Mouse (Mus musculus) granulocyte monocyte progenitor cell, adult 5-6 weeks (primary cell): ENCODE measurements around the gene Gm49027. TPM values are rescaled to one million over a fixed set of nuclear protein-coding genes. Genes with fewer than 3 reads are reported as not detected.
A peak's percentile ranks its signal among the peaks of the same experiment; 100 is the strongest.

ENCODE experiments used
- ATAC-seq: replicated peaks from 2 replicates; pipeline ENCODE4 v1.8.0; 2016; ENCODE audit warnings: mild to moderate bottlenecking, moderate TSS enrichment, inconsistent platforms; ENCODE audit not compliant: poor library complexity, severe bottlenecking
- total RNA-seq, 2 experiments: library from RNA; stranded (forward) in 1 of 2; stranded (reverse) in 1 of 2; fragments of 200-712, 200-1000 nt in 1 of 2; fragments of >200 nt in 1 of 2; fragmentation: Nextera tagmentation in 1 of 2; gene quantifications; 2 replicates each; pipeline ENCODE4 v1.2.3; 2014 to 2017

Gm49027 gene
- total RNA-seq, 2 experiments from 2014 or later = not detected

DNA sequence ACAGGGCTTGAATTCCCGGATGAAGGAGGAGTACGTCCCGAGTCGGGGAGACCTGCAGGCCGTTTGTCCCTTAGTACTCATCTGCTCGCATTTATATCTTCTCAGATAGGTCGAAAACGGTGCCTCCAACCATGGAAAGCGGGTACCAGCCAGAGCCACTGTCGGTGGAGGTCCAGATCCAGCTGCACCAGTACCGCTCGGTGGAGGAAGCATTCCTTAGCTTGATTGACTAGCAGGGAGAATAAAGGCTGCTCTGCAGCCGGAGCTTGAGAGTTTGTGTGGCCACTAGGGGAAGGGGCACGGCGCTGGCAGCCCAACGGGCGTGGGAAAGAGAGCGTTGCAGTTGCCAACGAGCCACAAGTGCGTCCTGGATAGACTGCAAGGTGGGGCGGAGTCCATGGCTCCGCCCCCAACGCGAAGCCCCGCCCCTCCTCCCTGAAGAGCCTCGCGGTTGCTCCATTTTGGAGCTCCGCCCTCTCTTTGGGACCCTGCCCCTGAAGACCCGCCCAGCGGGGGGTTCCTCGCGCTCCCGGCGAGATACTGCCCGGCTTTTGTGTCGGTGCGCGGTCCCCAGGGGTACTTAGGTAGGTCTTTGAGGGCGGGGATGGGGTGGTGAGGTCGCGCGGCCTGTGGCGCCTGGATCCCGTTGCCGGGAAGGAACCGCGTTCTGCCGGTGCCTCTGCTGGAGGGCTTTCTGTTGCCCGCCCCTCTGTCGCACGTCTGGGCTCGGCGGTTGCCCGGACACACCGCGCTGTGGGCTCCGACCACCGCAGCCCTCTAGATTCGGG, 17.2 kb downstream of the Gm49027 start:
- peak; percentile 91 for ATAC-seq

DNA sequence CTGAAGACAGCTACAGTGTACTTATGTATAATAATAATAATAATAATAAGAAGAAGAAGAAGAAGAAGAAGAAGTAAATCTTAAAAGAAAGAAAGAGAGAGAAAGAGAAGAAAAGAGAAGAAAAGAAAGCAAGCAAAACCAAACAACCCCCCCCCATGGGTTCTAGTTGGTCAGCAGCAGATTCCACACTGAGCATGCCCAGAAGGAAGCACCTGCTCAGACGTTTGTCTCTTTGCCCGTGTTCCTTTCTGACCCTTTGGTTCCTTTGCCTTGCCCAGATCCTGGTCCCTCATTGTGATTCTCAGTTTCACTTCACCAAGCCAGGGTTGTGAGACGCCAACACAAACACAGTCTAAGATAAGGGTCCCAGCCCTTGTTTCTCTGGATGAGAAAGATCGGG, 23.3 kb downstream of the Gm49027 start:
- no peak for ATAC-seq

DNA sequence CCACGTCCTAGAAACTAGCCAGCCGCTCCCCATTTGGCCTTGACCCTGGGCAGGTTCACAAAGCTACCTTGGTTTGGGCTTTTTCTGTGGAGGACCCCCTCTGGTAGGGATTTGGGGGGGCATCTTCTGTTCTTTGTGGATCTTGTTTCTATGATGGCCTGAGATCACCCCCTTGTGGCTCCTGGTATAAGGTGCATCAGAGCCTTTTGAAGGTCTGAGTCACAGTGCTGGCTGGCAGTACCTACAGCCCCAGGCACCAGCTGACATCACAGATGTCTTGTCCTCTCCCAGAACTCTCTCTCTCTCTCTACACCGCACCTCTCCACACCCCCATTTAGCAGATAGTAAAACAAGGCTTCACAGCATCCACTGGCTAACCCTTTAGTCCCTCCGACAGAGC, 25.6 kb downstream of the Gm49027 start:
- peak; percentile 37 for ATAC-seq

- no peak for ATAC-seq
Measured at GRCm38 (mm10) chr5:123489935-123490334, 35.4 kb downstream of the Gm49027 start.

GRCm38 (mm10) chr5:123489112-123489785, 36.0 kb downstream of the Gm49027 start, which contains the start of the genes Lrrc43 and Il31:
Lrrc43 (plus strand) TSS chr5:123489305.
Il31 (minus strand) TSS chr5:123489489.
- peak; percentile 51 for ATAC-seq

DNA sequence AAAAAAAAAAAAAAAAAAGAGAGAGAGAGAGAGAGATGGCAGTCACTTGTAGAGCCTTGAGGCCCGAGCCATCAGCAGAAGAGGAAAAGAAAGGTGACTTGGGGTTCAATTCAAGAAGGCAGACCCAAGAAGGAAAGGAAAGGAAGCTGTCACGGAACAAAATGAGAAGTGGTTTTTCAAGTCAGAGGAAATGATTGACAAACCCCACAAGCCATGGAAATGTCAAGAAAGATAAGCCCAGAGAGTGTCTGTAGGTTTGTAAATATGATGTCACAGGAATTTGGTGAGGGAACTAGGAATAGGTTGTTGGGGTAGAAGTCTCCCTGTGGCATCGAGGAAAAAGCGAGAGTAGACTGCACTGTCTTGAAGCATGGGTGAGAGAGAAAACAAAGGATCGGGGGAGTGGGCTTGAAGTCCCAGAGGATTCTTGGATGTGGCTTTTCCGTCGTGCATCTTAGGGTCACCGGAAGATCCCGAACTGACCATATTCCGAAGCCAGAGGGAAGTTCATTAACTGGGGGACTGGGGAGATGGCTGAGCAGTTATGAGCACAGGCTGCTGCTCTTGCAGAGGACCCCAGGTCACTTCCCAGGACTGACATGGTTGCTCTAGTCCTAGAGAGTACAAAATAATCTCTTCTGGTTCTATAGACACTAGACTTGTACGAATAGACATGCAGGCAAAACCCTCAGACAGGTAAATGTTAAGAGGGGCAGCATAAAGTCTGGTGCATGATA, 37.5 kb downstream of the Gm49027 start:
- ATAC-seq = peak; percentile 61

- ATAC-seq = no peak
Measured at GRCm38 (mm10) chr5:123473817-123474216, 51.5 kb downstream of the Gm49027 start.

DNA sequence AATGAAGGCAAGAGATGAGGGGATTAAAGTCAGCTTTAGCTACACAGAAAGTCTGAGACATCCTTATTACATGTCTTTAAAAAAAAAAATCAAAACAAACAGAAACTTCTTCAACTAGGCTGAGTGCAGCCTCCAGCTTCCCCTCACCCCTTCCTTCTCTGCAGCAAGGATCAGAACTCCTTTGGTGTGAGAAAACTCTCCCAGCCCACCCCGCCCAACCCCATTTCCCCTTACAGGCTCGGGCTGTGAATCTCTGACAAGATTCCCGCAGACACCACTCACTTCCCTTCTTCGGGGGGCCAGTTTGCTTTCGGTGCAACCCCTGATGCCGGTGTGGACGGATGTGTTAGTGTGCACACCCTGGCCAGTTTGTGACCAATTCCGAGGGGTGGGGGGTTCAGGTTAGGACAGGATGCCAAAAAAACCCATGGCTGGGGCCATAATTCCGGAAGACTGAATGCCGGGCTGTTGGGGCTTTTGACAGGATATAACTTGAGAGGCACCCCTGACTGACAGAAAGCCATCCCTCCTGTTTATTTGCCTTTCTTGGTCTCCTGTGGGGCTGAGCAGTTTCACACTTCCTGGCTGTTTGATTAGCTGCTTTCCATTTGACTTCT, 54.4 kb downstream of the Gm49027 start:
- ATAC-seq = peak; percentile 95

- no peak for ATAC-seq
Measured at GRCm38 (mm10) chr5:123464638-123465037, 60.6 kb downstream of the Gm49027 start.

Other genes with a start within 250 kb of the Gm49027 start
- 27.5 and 29.4 TPM in 2 replicates for gene Bcl7a, start 181.7 kb downstream of the Gm49027 start, total RNA-seq (2014; fragmentation: Nextera tagmentation)
- 11.0 and 17.4 TPM in 2 replicates for gene Bcl7a, start 181.7 kb downstream of the Gm49027 start, total RNA-seq (2017)
- 46.9 and 52.3 TPM in 2 replicates for gene Mlxip, start 130.7 kb downstream of the Gm49027 start, total RNA-seq (2014; fragmentation: Nextera tagmentation)
- gene Mlxip, start 130.7 kb downstream of the Gm49027 start, total RNA-seq (2017) = 11.1 and 11.9 TPM in 2 replicates
- not detected in 2 replicates for gene Lrrc43, start 36.2 kb downstream of the Gm49027 start, total RNA-seq (2014; fragmentation: Nextera tagmentation)
- gene Lrrc43, start 36.2 kb downstream of the Gm49027 start, total RNA-seq (2017) = not detected in 2 replicates
- gene Il31, start 36.0 kb downstream of the Gm49027 start, total RNA-seq (2014; fragmentation: Nextera tagmentation) = not detected in 2 replicates
- gene Il31, start 36.0 kb downstream of the Gm49027 start, total RNA-seq (2017) = not detected in 2 replicates
- gene B3gnt4, start 15.0 kb downstream of the Gm49027 start, total RNA-seq (2014; fragmentation: Nextera tagmentation) = not detected in 2 replicates
- not detected in 2 replicates for gene B3gnt4, start 15.0 kb downstream of the Gm49027 start, total RNA-seq (2017)
- 29.0 and 61.6 TPM in 2 replicates for gene Diablo, start 1.3 kb downstream of the Gm49027 start, total RNA-seq (2014; fragmentation: Nextera tagmentation)
- gene Diablo, start 1.3 kb downstream of the Gm49027 start, total RNA-seq (2017) = 54.6 and 62.5 TPM in 2 replicates
- gene Vps33a, start 47.5 kb upstream of the Gm49027 start, total RNA-seq (2014; fragmentation: Nextera tagmentation) = 23.1 and 39.0 TPM in 2 replicates
- 21.7 and 23.9 TPM in 2 replicates for gene Vps33a, start 47.5 kb upstream of the Gm49027 start, total RNA-seq (2017)
- 41.7 and 56.0 TPM in 2 replicates for gene Clip1, start 159.1 kb upstream of the Gm49027 start, total RNA-seq (2014; fragmentation: Nextera tagmentation)
- 63.4 and 65.9 TPM in 2 replicates for gene Clip1, start 159.1 kb upstream of the Gm49027 start, total RNA-seq (2017)
- 53.7 and 66.1 TPM in 2 replicates for gene Zcchc8, start 195.6 kb upstream of the Gm49027 start, total RNA-seq (2014; fragmentation: Nextera tagmentation)
- gene Zcchc8, start 195.6 kb upstream of the Gm49027 start, total RNA-seq (2017) = 53.5 and 80.9 TPM in 2 replicates
- 118 TPM in 2 replicates for gene Rsrc2, start 223.9 kb upstream of the Gm49027 start, total RNA-seq (2014; fragmentation: Nextera tagmentation)
- gene Rsrc2, start 223.9 kb upstream of the Gm49027 start, total RNA-seq (2017) = 171 and 227 TPM in 2 replicates
- gene Kntc1, start 224.2 kb upstream of the Gm49027 start, total RNA-seq (2014; fragmentation: Nextera tagmentation) = 63.0 and 74.9 TPM in 2 replicates
- gene Kntc1, start 224.2 kb upstream of the Gm49027 start, total RNA-seq (2017) = 43.6 and 73.8 TPM in 2 replicates